Mouse (Mus musculus) spleen, adult 2 months (tissue): ENCODE data around the gene Gmds.

Source experiments
- CTCF ChIP-seq: fragments of 200-500 bp; IDR thresholded peaks from 2 replicates; pipeline ENCODE4 v1.5.1; 2011; ENCODE audit warnings: mild to moderate bottlenecking, inconsistent platforms; ENCODE audit not compliant: insufficient read depth, insufficient read length, insufficient replicate concordance; ENCODE audit errors: extremely low read depth
- POLR2A ChIP-seq: fragments of 200-500 bp; IDR thresholded peaks from 2 replicates; pipeline ENCODE4 v1.6.1; 2011; ENCODE audit warnings: low read depth, low read length, inconsistent platforms

DNA sequence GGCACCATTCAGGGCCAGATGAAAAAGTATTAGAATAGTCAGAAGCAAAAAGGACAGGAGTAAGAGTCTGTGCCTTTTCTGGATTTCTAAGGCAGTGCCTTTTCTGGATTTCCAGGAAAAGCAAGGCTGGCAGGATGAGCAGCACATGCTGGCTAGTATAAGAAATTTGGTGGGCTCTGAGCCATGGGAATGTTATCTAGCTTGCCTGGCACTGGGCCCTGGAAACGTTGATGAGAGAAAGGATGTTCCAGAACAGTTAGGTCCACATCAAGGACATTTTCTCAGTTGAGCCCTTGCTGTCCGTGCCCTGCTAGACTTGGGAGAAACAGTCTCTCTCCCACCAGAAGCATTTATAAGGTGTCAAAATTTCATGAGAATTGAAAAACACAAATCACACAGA is 82.4 kb downstream of the Gmds start:
- TF ChIP-seq CTCF (no peak), POLR2A (no peak)
